Mouse (Mus musculus): Measurements from ENCODE around the gene Stap2. TPM values are rescaled to one million over a fixed set of nuclear protein-coding genes. Genes with fewer than 3 reads are reported as not detected.

Gene Stap2
- polyA plus RNA-seq (2012; rRNA removed): 4.7 and 5.3 TPM in 2 replicates

- no peak for DNase-seq (ENCODE audit: extremely low spot score in 1 of 2, low spot score in 1 of 2)
These were observed at the start of gene Stap2, which contains the start of gene Mpnd for GRCm38 (mm10) chr17:56005415-56006061. TSS of gene Stap2 (minus strand) at chr17:56005584. TSS of gene Mpnd (plus strand) at chr17:56005711.

GRCm38 (mm10) chr17:56054938-56055337, 49.6 kb upstream of the Stap2 start:
- DNase-seq (ENCODE audit: extremely low spot score in 1 of 2, low spot score in 1 of 2): no peak

- no peak for DNase-seq (ENCODE audit: extremely low spot score in 1 of 2, low spot score in 1 of 2)
These were observed 46.0 kb upstream of the Stap2 start for GRCm38 (mm10) chr17:56051369-56051768.

- no peak for DNase-seq (ENCODE audit: extremely low spot score in 1 of 2, low spot score in 1 of 2)
These were observed 35.4 kb upstream of the Stap2 start for GRCm38 (mm10) chr17:56040857-56041163.

GRCm38 (mm10) chr17:56040030-56040856, 34.9 kb upstream of the Stap2 start, which contains the start of gene Chaf1a:
TSS of gene Chaf1a (plus strand) at chr17:56040439.
- DNase-seq (ENCODE audit: extremely low spot score in 1 of 2, low spot score in 1 of 2): peak; percentile 98 to 99

GRCm38 (mm10) chr17:56039345-56039744, 34.0 kb upstream of the Stap2 start:
- DNase-seq (ENCODE audit: extremely low spot score in 1 of 2, low spot score in 1 of 2): no peak

GRCm38 (mm10) chr17:56038583-56039261, 33.3 kb upstream of the Stap2 start:
- DNase-seq (ENCODE audit: extremely low spot score in 1 of 2, low spot score in 1 of 2): no peak

- DNase-seq (ENCODE audit: extremely low spot score in 1 of 2, low spot score in 1 of 2): no peak
These were observed 31.5 kb upstream of the Stap2 start for GRCm38 (mm10) chr17:56036901-56037287.

GRCm38 (mm10) chr17:56036176-56036900, 31.0 kb upstream of the Stap2 start, which contains the start of gene Sh3gl1:
TSS of gene Sh3gl1 (minus strand) at chr17:56036635.
- DNase-seq (ENCODE audit: extremely low spot score in 1 of 2, low spot score in 1 of 2): peak; percentile 98 to 100

- DNase-seq (ENCODE audit: extremely low spot score in 1 of 2, low spot score in 1 of 2): no peak
These were observed 29.8 kb upstream of the Stap2 start for GRCm38 (mm10) chr17:56035216-56035615.

- DNase-seq (ENCODE audit: extremely low spot score in 1 of 2, low spot score in 1 of 2): no peak
These were observed 29.3 kb upstream of the Stap2 start for GRCm38 (mm10) chr17:56034726-56035100.

GRCm38 (mm10) chr17:56034040-56034725, 28.8 kb upstream of the Stap2 start:
- no peak for DNase-seq (ENCODE audit: extremely low spot score in 1 of 2, low spot score in 1 of 2)

GRCm38 (mm10) chr17:56032831-56033230, 27.4 kb upstream of the Stap2 start:
- DNase-seq (ENCODE audit: extremely low spot score in 1 of 2, low spot score in 1 of 2): no peak

GRCm38 (mm10) chr17:56032127-56032733, 26.8 kb upstream of the Stap2 start:
- DNase-seq (ENCODE audit: extremely low spot score in 1 of 2, low spot score in 1 of 2): peak in 1 of 2 experiments; percentile 1

- DNase-seq (ENCODE audit: extremely low spot score in 1 of 2, low spot score in 1 of 2): no peak
These were observed 26.0 kb upstream of the Stap2 start for GRCm38 (mm10) chr17:56031431-56031830.

GRCm38 (mm10) chr17:56030919-56031318, 25.5 kb upstream of the Stap2 start:
- no peak for DNase-seq (ENCODE audit: extremely low spot score in 1 of 2, low spot score in 1 of 2)

- DNase-seq (ENCODE audit: extremely low spot score in 1 of 2, low spot score in 1 of 2): no peak
These were observed 25.0 kb upstream of the Stap2 start for GRCm38 (mm10) chr17:56030238-56030870.

GRCm38 (mm10) chr17:56027801-56028441, 22.5 kb upstream of the Stap2 start:
- DNase-seq (ENCODE audit: extremely low spot score in 1 of 2, low spot score in 1 of 2): no peak

- no peak for DNase-seq (ENCODE audit: extremely low spot score in 1 of 2, low spot score in 1 of 2)
These were observed 21.5 kb upstream of the Stap2 start for GRCm38 (mm10) chr17:56026881-56027280.

Data from frontal cortex, adult 2 months (tissue).